Mouse (Mus musculus) hindbrain, embryonic 13.5 days (tissue): ENCODE data around the gene Tmem132b. TPM values are rescaled to one million over a fixed set of nuclear protein-coding genes. Genes with fewer than 3 reads are reported as not detected.

Experiments used
- ATAC-seq: fragments of 200-750 bp; cut with Nextera tagmentation; 2 replicates; pipeline ENCODE4 v1.8.0; 2017; ENCODE audit warnings: moderate TSS enrichment; ENCODE audit not compliant: low FRiP score
- H3K27ac ChIP-seq: fragments of 300-500 bp; sonication (generic); 2 replicates; pipeline ENCODE4 v1.5.1; 2015; ENCODE audit warnings: inconsistent platforms, mild to moderate bottlenecking, moderate library complexity
- H3K27me3 ChIP-seq: fragments of 300-500 bp; sonication (generic); 2 replicates; pipeline ENCODE4 v1.6.1; 2015; ENCODE audit warnings: mild to moderate bottlenecking, inconsistent platforms
- H3K36me3 ChIP-seq: fragments of 300-500 bp; sonication (generic); 2 replicates; pipeline ENCODE4 v1.6.1; 2015; ENCODE audit warnings: mild to moderate bottlenecking, inconsistent platforms
- H3K4me1 ChIP-seq: fragments of 300-500 bp; sonication (generic); replicated peaks from 2 replicates; pipeline ENCODE4 v1.6.1; 2015; ENCODE audit warnings: inconsistent platforms
- H3K4me2 ChIP-seq: fragments of 300-500 bp; sonication (generic); 2 replicates; pipeline ENCODE4 v1.6.1; 2015; ENCODE audit warnings: inconsistent platforms, mild to moderate bottlenecking, moderate library complexity
- H3K4me3 ChIP-seq: fragments of 300-500 bp; sonication (generic); 2 replicates; pipeline ENCODE4 v1.5.1; 2015; ENCODE audit warnings: mild to moderate bottlenecking, inconsistent platforms
- H3K9ac ChIP-seq: fragments of 300-500 bp; sonication (generic); 2 replicates; pipeline ENCODE4 v1.6.1; 2015; ENCODE audit warnings: mild to moderate bottlenecking, inconsistent platforms
- H3K9me3 ChIP-seq: fragments of 300-500 bp; sonication (generic); 2 replicates; pipeline ENCODE4 v1.6.1; 2016; ENCODE audit warnings: inconsistent platforms
- WGBS: fragments of 180-500 bp; shearing (Covaris S2); methylation state at CpG from one replicate; pipeline ENCODE4 v1.1.7; 2015; 5-methylcytosine and 5-hydroxymethylcytosine counted together
- polyA plus RNA-seq: library from polyadenylated mRNA; unstranded; fragments of >200 nt; fragmentation: Nextera tagmentation; extraction: Ambion mirVana; gene quantifications from 2 replicates; pipeline ENCODE4 v1.2.1, GENCODE M21; 2015

Tmem132b gene
- polyA plus RNA-seq, 1 experiment from 2014 or later: 3.0 TPM

- no peaks in the 10 kb centered on the region for H3K27me3 ChIP-seq
- no peak for ATAC-seq
- H3K36me3 ChIP-seq: peaks cover 52% of the 10 kb centered on the region
- H3K4me1 ChIP-seq: peaks cover 13% of the 10 kb centered on the region
- 94% methylated on average over 10 of the region's 10 CpGs for WGBS
- no peaks in the 10 kb centered on the region for H3K9me3 ChIP-seq
- H3K9ac ChIP-seq: no peak overlapping the region
- no peak overlapping the region for H3K27ac ChIP-seq
- H3K4me2 ChIP-seq: no peak overlapping the region
- no peak overlapping the region for H3K4me3 ChIP-seq
Observed at GRCm38 (mm10) chr5:125495655-125496054, 35.9 kb upstream of the Tmem132b start.

DNA sequence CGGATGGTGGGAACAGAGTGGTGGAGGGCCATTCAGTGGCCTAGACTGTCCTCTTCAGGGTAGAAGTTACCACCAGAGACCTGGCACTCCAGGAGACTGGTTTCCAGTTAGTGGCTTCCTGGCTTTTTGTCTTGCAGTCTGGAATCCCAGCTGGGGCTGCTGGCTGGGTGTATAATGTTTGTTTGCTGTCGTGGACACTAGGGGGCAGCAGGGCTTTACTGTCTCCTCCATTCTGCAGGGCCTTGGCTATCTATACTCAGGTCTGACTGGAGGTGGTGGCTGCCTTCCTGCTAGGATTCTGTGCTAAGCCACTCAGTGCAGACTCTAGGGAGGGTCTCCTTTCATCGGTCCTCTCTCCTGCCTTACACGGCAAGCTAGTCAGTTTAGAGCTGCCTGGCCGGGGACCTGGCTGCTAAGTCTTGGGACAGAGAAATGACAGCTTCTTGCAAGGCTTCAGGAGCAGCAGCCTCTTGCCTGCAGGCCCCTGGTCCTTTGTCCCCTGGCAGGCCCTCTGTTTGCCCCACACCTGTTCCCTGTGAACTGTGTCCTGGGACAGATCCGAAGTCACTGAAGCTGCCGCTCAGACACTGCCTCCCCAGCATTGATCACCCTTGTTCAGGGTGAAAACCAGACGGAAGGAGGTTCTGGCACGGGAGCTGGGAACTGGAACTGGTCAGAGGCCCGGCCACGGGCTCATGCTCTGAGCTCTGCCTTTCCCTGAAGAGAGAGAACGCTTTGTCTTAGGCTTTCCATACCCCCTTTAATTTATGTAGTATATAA, 33.6 kb upstream of the Tmem132b start:
- peaks cover 34% of the 10 kb centered on the region for H3K36me3 ChIP-seq
- H3K4me1 ChIP-seq: peaks cover 18% of the 10 kb centered on the region
- H3K27ac ChIP-seq: 0 out of 2 replicates have a peak overlapping the region, but pooled peaks have one; percentile 53
- no peaks in the 10 kb centered on the region for H3K27me3 ChIP-seq
- 69% methylated on average over 12 of the region's 12 CpGs for WGBS
- H3K4me3 ChIP-seq: no peak overlapping the region
- H3K4me2 ChIP-seq: no peak overlapping the region
- peak overlapping the region; percentile 46; the same call in 1 of the 2 replicates for H3K9ac ChIP-seq
- ATAC-seq: peak; percentile 75
- no peaks in the 10 kb centered on the region for H3K9me3 ChIP-seq

GRCm38 (mm10) chr5:125501505-125501904, 30.1 kb upstream of the Tmem132b start:
- Histone ChIP-seq H3K4me3 (no peak overlapping the region), H3K9me3 (no peaks in the 10 kb centered on the region), H3K27me3 (no peaks in the 10 kb centered on the region), H3K27ac (no peak overlapping the region), H3K36me3 (peaks cover 36% of the 10 kb centered on the region), H3K4me2 (no peak overlapping the region), H3K4me1 (peaks cover 26% of the 10 kb centered on the region), H3K9ac (no peak overlapping the region)
- no peak for ATAC-seq
- WGBS: 94% methylated on average over 6 of the region's 6 CpGs

GRCm38 (mm10) chr5:125502186-125502585, 29.4 kb upstream of the Tmem132b start:
- ATAC-seq: no peak
- H3K36me3 ChIP-seq: peaks cover 38% of the 10 kb centered on the region
- H3K4me1 ChIP-seq: peaks cover 29% of the 10 kb centered on the region
- no peaks in the 10 kb centered on the region for H3K9me3 ChIP-seq
- no peak overlapping the region for H3K27ac ChIP-seq
- H3K4me3 ChIP-seq: no peak overlapping the region
- no peaks in the 10 kb centered on the region for H3K27me3 ChIP-seq
- no peak overlapping the region for H3K4me2 ChIP-seq
- 28% methylated on average over 3 of the region's 3 CpGs for WGBS
- H3K9ac ChIP-seq: 0 out of 2 replicates have a peak overlapping the region, but pooled peaks have one; percentile 13

GRCm38 (mm10) chr5:125503628-125504027, 27.9 kb upstream of the Tmem132b start:
- no peak for ATAC-seq
- Histone ChIP-seq H3K4me1 (peaks cover 20% of the 10 kb centered on the region), H3K9ac (no peak overlapping the region), H3K9me3 (no peaks in the 10 kb centered on the region), H3K27me3 (no peaks in the 10 kb centered on the region), H3K4me2 (no peak overlapping the region), H3K36me3 (peaks cover 48% of the 10 kb centered on the region), H3K4me3 (no peak overlapping the region), H3K27ac (no peak overlapping the region)
- WGBS: 96% methylated on average over 6 of the region's 6 CpGs

GRCm38 (mm10) chr5:125504692-125505091, 26.9 kb upstream of the Tmem132b start:
- Histone ChIP-seq H3K9me3 (no peaks in the 10 kb centered on the region), H3K36me3 (peaks cover 55% of the 10 kb centered on the region), H3K27ac (no peak overlapping the region), H3K9ac (no peak overlapping the region), H3K4me3 (no peak overlapping the region), H3K27me3 (no peaks in the 10 kb centered on the region), H3K4me1 (peaks cover 20% of the 10 kb centered on the region), H3K4me2 (no peak overlapping the region)
- no peak for ATAC-seq
- WGBS: 67% methylated on average over 11 of the region's 11 CpGs

DNA sequence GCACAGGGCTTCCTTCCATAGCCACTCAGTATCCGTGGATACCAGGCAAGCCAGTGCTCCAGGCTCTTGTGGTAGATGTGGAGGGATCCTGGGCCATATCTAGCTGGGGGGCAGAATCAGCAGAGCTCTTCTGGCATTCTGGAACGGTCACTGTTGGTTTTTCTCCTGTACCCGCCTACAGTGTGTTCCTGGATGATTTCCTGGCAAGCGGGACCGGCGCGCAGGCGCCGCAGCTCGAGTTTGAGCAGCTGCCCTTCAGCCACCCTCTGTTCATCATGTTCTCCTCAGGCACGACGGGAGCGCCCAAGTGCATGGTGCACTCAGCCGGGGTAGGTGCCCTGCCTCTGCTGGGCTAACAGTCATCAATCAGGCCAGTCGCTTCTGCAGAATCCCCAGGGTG, 25.6 kb upstream of the Tmem132b start:
- Histone ChIP-seq H3K4me1 (peaks cover 20% of the 10 kb centered on the region), H3K4me2 (no peak overlapping the region), H3K9ac (no peak overlapping the region), H3K4me3 (no peak overlapping the region), H3K27ac (peak overlapping the region; percentile 69), H3K27me3 (no peaks in the 10 kb centered on the region), H3K36me3 (peaks cover 63% of the 10 kb centered on the region), H3K9me3 (no peaks in the 10 kb centered on the region)
- 64% methylated on average over 15 of the region's 15 CpGs for WGBS
- peak; percentile 44; the same call in 1 of the 2 replicates for ATAC-seq

DNA sequence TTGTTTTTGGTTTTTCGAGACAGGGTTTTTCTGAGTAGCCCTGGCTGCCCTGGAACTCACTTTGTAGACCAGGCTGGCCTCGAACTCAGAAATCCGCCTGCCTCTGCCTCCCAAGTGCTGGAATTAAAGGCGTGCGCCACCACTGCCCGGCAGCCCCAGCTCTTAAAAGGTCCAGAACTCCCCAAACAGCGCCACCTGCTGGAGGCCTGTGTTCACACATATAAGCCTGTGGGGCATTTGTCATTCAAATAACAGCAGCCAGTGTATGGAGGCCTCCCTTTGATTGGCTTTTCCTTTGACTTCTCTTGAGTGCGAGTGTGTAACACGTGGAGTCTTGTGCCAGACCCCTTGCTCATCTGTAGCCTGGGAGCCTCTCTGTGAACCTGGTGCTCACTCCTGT, 24.0 kb upstream of the Tmem132b start:
- Histone ChIP-seq H3K9ac (no peak overlapping the region), H3K9me3 (no peaks in the 10 kb centered on the region), H3K27me3 (no peaks in the 10 kb centered on the region), H3K36me3 (peaks cover 79% of the 10 kb centered on the region), H3K4me1 (peaks cover 12% of the 10 kb centered on the region), H3K27ac (no peak overlapping the region), H3K4me2 (no peak overlapping the region), H3K4me3 (no peak overlapping the region)
- 93% methylated on average over 9 of the region's 9 CpGs for WGBS
- ATAC-seq: no peak

- no peak for ATAC-seq
- Histone ChIP-seq H3K36me3 (peaks cover 83% of the 10 kb centered on the region), H3K9me3 (no peaks in the 10 kb centered on the region), H3K4me3 (no peak overlapping the region), H3K27me3 (no peaks in the 10 kb centered on the region), H3K4me2 (no peak overlapping the region), H3K27ac (no peak overlapping the region), H3K4me1 (peaks cover 10% of the 10 kb centered on the region), H3K9ac (no peak overlapping the region)
- WGBS: 92% methylated on average over 10 of the region's 10 CpGs
Observed at GRCm38 (mm10) chr5:125508006-125508405, 23.6 kb upstream of the Tmem132b start.

- Histone ChIP-seq H3K4me3 (no peak overlapping the region), H3K4me2 (no peak overlapping the region), H3K9me3 (no peaks in the 10 kb centered on the region), H3K9ac (no peak overlapping the region), H3K27ac (no peak overlapping the region), H3K4me1 (peaks cover 11% of the 10 kb centered on the region), H3K36me3 (peaks cover 83% of the 10 kb centered on the region), H3K27me3 (no peaks in the 10 kb centered on the region)
- 48% methylated on average over 5 of the region's 5 CpGs for WGBS
- 0 out of 2 replicates have a peak, but pooled peaks have one; percentile 5 for ATAC-seq
Observed at GRCm38 (mm10) chr5:125509541-125509940, 22.0 kb upstream of the Tmem132b start.

DNA sequence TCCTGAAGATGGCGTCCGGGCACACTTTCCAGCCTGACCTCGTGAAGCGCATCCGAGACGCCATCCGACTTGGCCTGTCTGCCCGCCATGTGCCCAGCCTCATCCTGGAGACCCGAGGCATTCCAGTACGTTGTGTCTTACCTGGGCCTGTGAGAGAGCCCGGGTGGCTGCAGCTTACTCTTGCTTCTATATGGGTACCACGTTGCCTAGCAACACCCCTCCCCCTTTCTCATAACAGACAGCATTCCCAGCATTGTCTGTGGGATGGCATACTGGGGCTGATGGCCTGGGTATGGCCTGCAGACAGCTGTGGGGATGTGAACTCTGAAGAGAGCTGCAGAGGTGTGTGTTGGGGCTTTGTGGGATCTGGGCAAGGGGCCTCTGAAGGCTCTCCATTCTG, 16.6 kb upstream of the Tmem132b start:
- no peak overlapping the region for H3K4me2 ChIP-seq
- H3K36me3 ChIP-seq: peaks cover 80% of the 10 kb centered on the region
- H3K9me3 ChIP-seq: no peaks in the 10 kb centered on the region
- H3K27ac ChIP-seq: 0 out of 2 replicates have a peak overlapping the region, but pooled peaks have one; percentile 26
- 0 out of 2 replicates have a peak overlapping the region, but pooled peaks have one; percentile 49 for H3K9ac ChIP-seq
- no peaks in the 10 kb centered on the region for H3K27me3 ChIP-seq
- WGBS: 80% methylated on average over 12 of the region's 12 CpGs
- no peak overlapping the region for H3K4me3 ChIP-seq
- ATAC-seq: no peak
- peaks cover 8% of the 10 kb centered on the region; the same call in 1 of the 2 replicates for H3K4me1 ChIP-seq

- H3K27ac ChIP-seq: no peak overlapping the region
- H3K9ac ChIP-seq: no peak overlapping the region
- WGBS: 64% methylated on average over 5 of the region's 5 CpGs
- H3K4me2 ChIP-seq: no peak overlapping the region
- H3K27me3 ChIP-seq: no peaks in the 10 kb centered on the region
- no peaks in the 10 kb centered on the region for H3K9me3 ChIP-seq
- peaks cover 8% of the 10 kb centered on the region; the same call in 1 of the 2 replicates for H3K4me1 ChIP-seq
- peaks cover 51% of the 10 kb centered on the region for H3K36me3 ChIP-seq
- no peak for ATAC-seq
- no peak overlapping the region for H3K4me3 ChIP-seq
Observed at GRCm38 (mm10) chr5:125518640-125519039, 12.9 kb upstream of the Tmem132b start.
